Mouse (Mus musculus): ENCODE data around the gene Fndc3b. TPM values are rescaled to one million over a fixed set of nuclear protein-coding genes. Genes with fewer than 3 reads are reported as not detected.
"Not testable (repeated sequence)": the region's sequence is repeated elsewhere in the genome, so short reads cannot be mapped to it uniquely, and the experiment has no call there.

Gene Fndc3b
- polyA plus RNA-seq, 1 experiment from 2014 or later, result 16.7 TPM

- H3K27ac ChIP-seq, result no peak overlapping the region
- peaks cover 43% of the 10 kb centered on the region for H3K36me3 ChIP-seq (ENCODE audit: inconsistent target)
- no peaks in the 10 kb centered on the region for H3K79me2 ChIP-seq (ENCODE audit: inconsistent target)
- H3K4me3 ChIP-seq (ENCODE audit: inconsistent target), result no peak overlapping the region
- 93% methylated on average over 6 of the region's 6 CpGs for WGBS (ENCODE audit: missing documents)
Measured at GRCm38 (mm10) chr3:27494698-27495097, 216.4 kb downstream of the Fndc3b start.

GRCm38 (mm10) chr3:27494066-27494465 lies 217.0 kb downstream of the Fndc3b start:
- WGBS (ENCODE audit: missing documents), result 96% methylated on average over 8 of the region's 8 CpGs
- no peak overlapping the region for H3K27ac ChIP-seq
- peaks cover 49% of the 10 kb centered on the region for H3K36me3 ChIP-seq (ENCODE audit: inconsistent target)
- H3K79me2 ChIP-seq (ENCODE audit: inconsistent target), result no peaks in the 10 kb centered on the region
- H3K4me3 ChIP-seq (ENCODE audit: inconsistent target), result no peak overlapping the region

GRCm38 (mm10) chr3:27491821-27492220 lies 219.3 kb downstream of the Fndc3b start:
- Histone ChIP-seq H3K27ac (no peak overlapping the region), H3K36me3 (ENCODE audit: inconsistent target) (peaks cover 49% of the 10 kb centered on the region), H3K4me3 (ENCODE audit: inconsistent target) (no peak overlapping the region), H3K79me2 (ENCODE audit: inconsistent target) (no peaks in the 10 kb centered on the region)
- WGBS (ENCODE audit: missing documents), result 97% methylated on average over 5 of the region's 6 CpGs

- H3K27ac ChIP-seq, result no peak overlapping the region
- no peaks in the 10 kb centered on the region for H3K79me2 ChIP-seq (ENCODE audit: inconsistent target)
- WGBS (ENCODE audit: missing documents), result 94% methylated on average over 8 of the region's 8 CpGs
- H3K4me3 ChIP-seq (ENCODE audit: inconsistent target), result no peak overlapping the region
- peaks cover 50% of the 10 kb centered on the region for H3K36me3 ChIP-seq (ENCODE audit: inconsistent target)
Measured at GRCm38 (mm10) chr3:27491367-27491766, 219.7 kb downstream of the Fndc3b start.

GRCm38 (mm10) chr3:27490891-27491290 lies 220.2 kb downstream of the Fndc3b start:
- Histone ChIP-seq H3K27ac (no peak overlapping the region), H3K79me2 (ENCODE audit: inconsistent target) (no peaks in the 10 kb centered on the region), H3K4me3 (ENCODE audit: inconsistent target) (no peak overlapping the region), H3K36me3 (ENCODE audit: inconsistent target) (peaks cover 50% of the 10 kb centered on the region)
- WGBS (ENCODE audit: missing documents), result 87% methylated on average over 9 of the region's 9 CpGs

- no peak overlapping the region for H3K27ac ChIP-seq
- 97% methylated on average over 6 of the region's 6 CpGs for WGBS (ENCODE audit: missing documents)
- H3K79me2 ChIP-seq (ENCODE audit: inconsistent target), result no peaks in the 10 kb centered on the region
- H3K4me3 ChIP-seq (ENCODE audit: inconsistent target), result no peak overlapping the region
- H3K36me3 ChIP-seq (ENCODE audit: inconsistent target), result peaks cover 57% of the 10 kb centered on the region
Measured at GRCm38 (mm10) chr3:27489550-27489949, 221.6 kb downstream of the Fndc3b start.

GRCm38 (mm10) chr3:27485141-27485540 lies 226.0 kb downstream of the Fndc3b start:
- Histone ChIP-seq H3K79me2 (ENCODE audit: inconsistent target) (no peaks in the 10 kb centered on the region), H3K4me3 (ENCODE audit: inconsistent target) (no peak overlapping the region), H3K27ac (no peak overlapping the region), H3K36me3 (ENCODE audit: inconsistent target) (peaks cover 38% of the 10 kb centered on the region)
- 90% methylated on average over 4 of the region's 4 CpGs for WGBS (ENCODE audit: missing documents)

- WGBS (ENCODE audit: missing documents), result 91% methylated on average over 3 of the region's 3 CpGs
- H3K4me3 ChIP-seq (ENCODE audit: inconsistent target), result no peak overlapping the region
- H3K27ac ChIP-seq, result no peak overlapping the region
- peaks cover 34% of the 10 kb centered on the region for H3K36me3 ChIP-seq (ENCODE audit: inconsistent target)
- H3K79me2 ChIP-seq (ENCODE audit: inconsistent target), result no peaks in the 10 kb centered on the region
Measured at GRCm38 (mm10) chr3:27484698-27485097, 226.4 kb downstream of the Fndc3b start.

- H3K4me3 ChIP-seq (ENCODE audit: inconsistent target), result no peak overlapping the region
- WGBS (ENCODE audit: missing documents), result 87% methylated on average over 10 of the region's 10 CpGs
- peaks cover 27% of the 10 kb centered on the region for H3K36me3 ChIP-seq (ENCODE audit: inconsistent target)
- no peak overlapping the region for H3K27ac ChIP-seq
- no peaks in the 10 kb centered on the region for H3K79me2 ChIP-seq (ENCODE audit: inconsistent target)
Measured at GRCm38 (mm10) chr3:27483762-27484161, 227.3 kb downstream of the Fndc3b start.

- 89% methylated on average over 3 of the region's 3 CpGs for WGBS (ENCODE audit: missing documents)
- Histone ChIP-seq H3K4me3 (ENCODE audit: inconsistent target) (no peak overlapping the region), H3K27ac (no peak overlapping the region), H3K36me3 (ENCODE audit: inconsistent target) (peaks cover 23% of the 10 kb centered on the region), H3K79me2 (ENCODE audit: inconsistent target) (no peaks in the 10 kb centered on the region)
Measured at GRCm38 (mm10) chr3:27483321-27483720, 227.8 kb downstream of the Fndc3b start.

- H3K79me2 ChIP-seq (ENCODE audit: inconsistent target), result no peaks in the 10 kb centered on the region
- H3K27ac ChIP-seq, result no peak overlapping the region
- 92% methylated on average over 5 of the region's 5 CpGs for WGBS (ENCODE audit: missing documents)
- H3K36me3 ChIP-seq (ENCODE audit: inconsistent target), result peaks cover 7% of the 10 kb centered on the region; the same call in 1 of the 2 replicates
- H3K4me3 ChIP-seq (ENCODE audit: inconsistent target), result no peak overlapping the region
Measured at GRCm38 (mm10) chr3:27481738-27482137, 229.4 kb downstream of the Fndc3b start.

- H3K4me3 ChIP-seq (ENCODE audit: inconsistent target), result no peak overlapping the region
- H3K27ac ChIP-seq, result no peak overlapping the region
- peaks cover 2% of the 10 kb centered on the region; the same call in 1 of the 2 replicates for H3K36me3 ChIP-seq (ENCODE audit: inconsistent target)
- 89% methylated on average over 2 of the region's 2 CpGs for WGBS (ENCODE audit: missing documents)
- H3K79me2 ChIP-seq (ENCODE audit: inconsistent target), result no peaks in the 10 kb centered on the region
Measured at GRCm38 (mm10) chr3:27479378-27479777, 231.7 kb downstream of the Fndc3b start.

- Histone ChIP-seq H3K79me2 (ENCODE audit: inconsistent target) (no peaks in the 10 kb centered on the region), H3K27ac (no peak overlapping the region), H3K4me3 (ENCODE audit: inconsistent target) (no peak overlapping the region), H3K36me3 (ENCODE audit: inconsistent target) (peaks cover 8% of the 10 kb centered on the region; the same call in 1 of the 2 replicates)
- WGBS (ENCODE audit: missing documents), result 96% methylated on average over 16 of the region's 16 CpGs
Measured at GRCm38 (mm10) chr3:27478563-27479156, 232.4 kb downstream of the Fndc3b start.

GRCm38 (mm10) chr3:27477749-27478148 lies 233.4 kb downstream of the Fndc3b start:
- 94% methylated on average over 3 of the region's 3 CpGs for WGBS (ENCODE audit: missing documents)
- H3K4me3 ChIP-seq (ENCODE audit: inconsistent target); H3K27ac ChIP-seq; H3K79me2 ChIP-seq (ENCODE audit: inconsistent target): not testable (repeated sequence)
- H3K36me3 ChIP-seq (ENCODE audit: inconsistent target), result peaks cover 11% of the 10 kb centered on the region; the same call in 1 of the 2 replicates

GRCm38 (mm10) chr3:27475899-27476298 lies 235.2 kb downstream of the Fndc3b start:
- H3K36me3 ChIP-seq (ENCODE audit: inconsistent target), result peaks cover 11% of the 10 kb centered on the region; the same call in 1 of the 2 replicates
- no peak overlapping the region for H3K4me3 ChIP-seq (ENCODE audit: inconsistent target)
- 97% methylated on average over 7 of the region's 7 CpGs for WGBS (ENCODE audit: missing documents)
- no peak overlapping the region for H3K27ac ChIP-seq
- H3K79me2 ChIP-seq (ENCODE audit: inconsistent target), result no peaks in the 10 kb centered on the region
